Mouse (Mus musculus): ENCODE measurements at regions not wholly inside any gene's neighbourhood (a gene's known extent, or its start where the extent isn't known, plus 50 kb on each side); places are given as distances from the start of the nearest gene placed in this dataset.

- intact Hi-C loops (cut with DNase I), result no loop called here
- DNase-seq (ENCODE audit: extremely low spot score in 1 of 2, low spot score in 2 of 2), result no peak
Observed at GRCm38 (mm10) chr13:106567658-106568359, 368.9 kb downstream of the Ipo11 start.

DNA sequence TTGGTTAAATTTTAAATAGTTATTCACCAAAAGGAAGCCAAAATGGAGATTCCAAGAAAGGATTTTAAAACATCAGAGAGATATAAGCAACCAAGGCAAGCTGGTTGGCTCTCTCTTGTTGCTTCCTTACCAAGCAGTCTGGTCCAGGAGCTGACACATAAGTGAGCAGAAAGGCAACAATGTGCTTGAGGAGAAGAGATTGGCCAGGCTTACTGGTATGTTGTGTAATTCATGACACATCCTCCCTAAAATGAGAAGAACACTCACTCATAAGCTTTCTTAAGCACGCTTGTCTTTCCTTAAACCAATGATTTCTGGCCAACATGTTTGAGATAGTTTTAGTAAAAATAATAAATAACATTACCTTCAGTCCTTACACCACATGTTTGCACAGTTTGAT lies 374.2 kb downstream of the Ipo11 start:
- DNase-seq (ENCODE audit: extremely low spot score in 1 of 2, low spot score in 2 of 2), result no peak
- intact Hi-C loops (cut with DNase I), result no loop called here

DNA sequence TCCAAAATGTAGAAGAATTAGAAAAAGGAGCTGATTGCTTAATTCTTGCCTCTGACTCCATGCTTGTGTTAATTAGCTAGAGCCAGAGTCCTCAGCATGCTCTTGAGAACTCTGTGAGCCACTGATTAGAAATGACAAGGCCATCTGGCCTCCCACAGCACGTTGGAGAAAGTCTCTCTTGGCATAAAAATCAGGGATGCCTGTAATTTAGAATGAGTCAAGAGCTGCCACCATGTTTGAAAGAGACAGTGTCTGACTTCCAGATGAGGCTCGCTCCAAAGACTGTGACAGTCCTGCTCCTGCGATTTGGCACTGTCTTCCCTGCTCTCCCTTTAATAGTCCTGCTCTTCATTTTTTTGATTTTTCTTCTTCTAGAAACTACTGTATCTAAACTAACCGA lies 374.6 kb downstream of the Ipo11 start:
- intact Hi-C loops (cut with DNase I), result no loop called here

GRCm38 (mm10) chr13:106525406-106526206 lies 411.2 kb downstream of the Ipo11 start:
- intact Hi-C loops (cut with DNase I), result no loop called here
- peak in 1 of 2 experiments; percentile 34 for DNase-seq (ENCODE audit: extremely low spot score in 1 of 2, low spot score in 2 of 2)

More for the DNA sequence above, 374.6 kb downstream of the Ipo11 start:
- no peak for DNase-seq (ENCODE audit: extremely low spot score in 1 of 2, low spot score in 2 of 2)

DNA sequence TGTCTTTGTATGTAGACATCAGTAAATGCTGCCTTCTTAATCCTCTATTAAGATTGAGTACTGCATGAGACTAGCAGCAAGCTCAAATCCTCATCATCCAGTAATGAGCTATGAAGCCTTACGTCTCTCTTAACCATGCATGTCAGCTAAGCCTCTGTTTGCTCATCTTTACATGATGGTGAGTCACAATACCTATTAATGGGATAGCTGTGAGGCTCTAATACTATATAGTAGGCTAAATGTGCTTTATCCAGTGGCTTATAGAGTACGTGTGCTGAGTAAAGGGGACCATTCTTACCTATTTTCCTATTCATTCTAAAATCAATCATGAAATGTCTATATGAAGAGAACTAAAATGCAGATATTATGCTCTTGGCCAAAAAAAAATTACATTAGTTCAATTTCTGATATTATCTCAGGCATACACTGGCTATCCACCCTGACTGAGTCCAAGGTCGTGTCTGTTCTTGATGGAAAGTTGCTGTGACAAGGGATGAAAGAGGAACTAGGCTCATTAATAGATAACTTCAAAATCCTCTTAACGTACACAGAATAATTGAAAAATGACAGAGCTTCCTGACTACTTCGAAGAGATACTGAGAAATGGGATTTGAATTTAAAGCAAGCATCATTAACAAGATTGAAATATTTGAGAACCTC lies 422.1 kb downstream of the Ipo11 start:
- intact Hi-C loops (cut with DNase I), result no loop called here
- DNase-seq (ENCODE audit: extremely low spot score in 1 of 2, low spot score in 2 of 2), result no peak

GRCm38 (mm10) chr13:106513669-106514068 lies 423.1 kb downstream of the Ipo11 start:
- intact Hi-C loops (cut with DNase I), result no loop called here

DNA sequence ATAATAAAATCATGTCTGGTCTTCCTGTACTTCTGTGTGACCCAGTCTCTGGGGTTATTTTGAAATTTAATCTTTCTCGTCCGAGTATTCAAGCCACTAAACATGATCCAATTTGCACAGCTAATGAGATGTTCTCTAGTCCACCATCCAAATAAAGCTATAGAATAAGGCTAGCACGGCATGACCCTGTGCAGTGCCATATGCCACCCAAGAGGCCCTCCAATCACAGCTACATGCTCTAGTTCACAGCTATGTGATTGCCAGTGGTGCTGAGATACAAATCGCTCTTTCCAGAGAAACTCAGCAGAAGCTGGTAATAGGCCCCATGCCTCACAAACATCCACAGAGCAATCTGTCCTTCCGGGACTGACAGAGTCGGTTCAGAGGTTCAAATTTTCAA lies 426.3 kb downstream of the Ipo11 start:
- intact Hi-C loops (cut with DNase I), result no loop called here
- DNase-seq (ENCODE audit: extremely low spot score in 1 of 2, low spot score in 2 of 2), result no peak

More at GRCm38 (mm10) chr13:106513669-106514068, 423.1 kb downstream of the Ipo11 start:
- no peak for DNase-seq (ENCODE audit: extremely low spot score in 1 of 2, low spot score in 2 of 2)

DNA sequence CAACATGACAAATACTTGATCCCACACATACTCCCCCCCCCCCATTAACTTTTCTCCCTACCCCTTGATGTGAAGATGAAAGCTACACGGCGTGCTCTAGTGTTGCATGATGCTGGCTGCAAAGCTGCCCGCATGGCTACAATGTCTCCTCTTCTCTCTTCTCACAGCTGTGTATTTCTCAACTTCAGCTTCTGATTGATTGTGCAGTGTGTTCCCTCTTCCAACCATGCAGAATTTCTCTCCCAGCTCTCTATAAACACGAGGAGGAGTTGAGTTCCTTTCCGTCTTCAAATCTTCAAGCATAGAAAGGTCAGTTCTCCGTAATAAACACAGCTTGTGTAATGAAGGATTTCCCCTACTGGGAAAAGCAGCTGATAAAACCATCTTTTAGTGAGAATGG lies 435.5 kb downstream of the Ipo11 start:
- intact Hi-C loops (cut with DNase I), result no loop called here

GRCm38 (mm10) chr13:106471264-106471663 lies 465.5 kb downstream of the Ipo11 start:
- no peak for DNase-seq (ENCODE audit: extremely low spot score in 1 of 2, low spot score in 2 of 2)
- intact Hi-C loops (cut with DNase I), result no loop called here

More for the DNA sequence above, 435.5 kb downstream of the Ipo11 start:
- no peak for DNase-seq (ENCODE audit: extremely low spot score in 1 of 2, low spot score in 2 of 2)

DNA sequence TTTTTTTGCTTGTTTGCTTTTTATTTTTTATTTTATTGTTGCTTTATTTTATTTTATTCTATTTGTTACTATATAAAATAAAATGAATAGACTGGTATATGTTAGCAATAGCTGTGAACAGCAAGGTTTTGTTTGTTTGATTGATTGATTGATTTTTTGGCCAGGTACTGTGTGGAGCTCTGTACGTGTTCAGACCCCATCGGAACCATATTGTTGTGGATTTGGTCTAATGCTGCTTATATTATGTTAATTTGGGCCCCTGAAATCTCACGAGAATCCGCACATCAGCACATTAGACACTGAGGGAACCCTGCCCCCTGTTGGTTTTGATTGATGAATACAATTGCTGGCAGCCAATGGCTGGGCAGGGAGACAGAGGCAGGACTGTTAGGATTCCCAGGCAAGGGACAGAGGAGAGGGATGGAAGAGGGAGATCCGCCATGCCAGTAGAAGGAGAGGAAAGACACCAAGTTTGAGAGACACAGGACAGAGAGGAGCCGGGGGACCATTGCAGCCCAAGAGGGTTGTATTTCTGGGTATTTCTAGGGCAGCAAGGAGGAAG lies 482.3 kb downstream of the Ipo11 start:
- intact Hi-C loops (cut with DNase I), result no loop called here
- DNase-seq (ENCODE audit: extremely low spot score in 1 of 2, low spot score in 2 of 2), result no peak

- DNase-seq (ENCODE audit: extremely low spot score in 1 of 2, low spot score in 2 of 2), result no peak
- intact Hi-C loops (cut with DNase I), result no loop called here
Observed at GRCm38 (mm10) chr13:106432165-106432564, 504.6 kb downstream of the Ipo11 start.

- intact Hi-C loops (cut with DNase I), result no loop called here
- DNase-seq (ENCODE audit: extremely low spot score in 1 of 2, low spot score in 2 of 2), result peak in 1 of 2 experiments; percentile 34
Observed at GRCm38 (mm10) chr13:106406608-106407038, 530.1 kb downstream of the Ipo11 start.

DNA sequence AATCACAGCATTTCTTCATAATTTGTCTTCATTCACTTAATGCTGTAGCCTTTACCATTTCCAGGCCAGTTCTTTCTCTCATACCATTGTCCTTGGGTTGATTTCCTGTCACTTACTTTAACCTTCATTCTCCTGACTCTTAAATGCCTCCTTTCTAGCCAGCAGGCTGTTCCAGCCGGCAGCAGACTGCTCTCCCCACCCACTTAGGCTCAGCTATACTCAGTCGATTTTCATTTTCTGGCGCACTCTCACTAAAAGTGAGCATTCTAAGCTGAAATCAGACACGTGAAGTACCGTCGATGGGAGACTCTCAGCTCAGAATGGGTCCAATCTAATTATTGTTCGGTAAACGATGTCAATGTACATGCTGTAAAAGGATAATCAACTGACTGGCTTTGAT lies 544.1 kb downstream of the Ipo11 start:
- intact Hi-C loops (cut with DNase I), result no loop called here
- no peak for DNase-seq (ENCODE audit: extremely low spot score in 1 of 2, low spot score in 2 of 2)

- DNase-seq (ENCODE audit: extremely low spot score in 1 of 2, low spot score in 2 of 2), result no peak
- intact Hi-C loops (cut with DNase I), result no loop called here
Observed at GRCm38 (mm10) chr13:106388634-106389033, 548.1 kb downstream of the Ipo11 start.

- intact Hi-C loops (cut with DNase I), result no loop called here
- DNase-seq (ENCODE audit: extremely low spot score in 1 of 2, low spot score in 2 of 2), result peak in 1 of 2 experiments; percentile 10
Observed at GRCm38 (mm10) chr13:106367589-106367988, 569.2 kb downstream of the Ipo11 start.

DNA sequence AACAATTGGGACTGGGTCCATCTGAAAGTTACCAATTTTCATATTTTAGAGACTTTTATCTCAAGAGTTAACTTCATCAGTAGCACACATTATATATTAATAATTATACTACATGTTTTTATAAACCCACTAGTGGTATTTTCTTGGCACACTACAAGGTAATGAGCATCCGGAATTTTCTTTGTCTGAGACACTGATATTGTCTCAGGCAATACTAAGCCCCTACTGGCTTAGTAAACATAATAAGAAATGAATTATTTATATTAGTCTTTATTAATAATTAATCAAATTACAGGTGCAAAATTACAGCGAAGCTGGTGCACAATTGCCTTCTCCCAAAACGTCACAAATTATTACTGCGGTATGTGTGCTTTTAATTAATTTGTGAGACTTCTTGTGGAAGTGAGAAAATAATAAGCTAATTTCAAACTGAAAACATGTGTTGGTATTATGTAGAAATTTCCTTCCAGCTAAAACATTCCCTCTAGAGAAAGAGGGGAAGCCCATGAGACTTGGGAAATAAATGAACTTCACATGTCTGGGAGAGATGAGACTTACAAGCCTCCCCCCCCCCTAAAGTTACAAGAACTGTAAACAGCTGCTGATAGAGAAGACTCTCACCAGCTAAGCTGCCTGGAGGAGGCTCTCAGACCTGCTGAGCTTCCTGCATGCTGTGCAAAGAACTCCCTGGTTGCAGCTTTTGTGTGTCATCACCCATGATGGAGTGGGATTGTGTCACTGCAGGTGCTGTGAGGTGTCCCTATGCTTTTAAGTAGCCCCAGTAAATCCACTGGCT lies 583.9 kb downstream of the Ipo11 start:
- intact Hi-C loops (cut with DNase I), result no loop called here
- no peak for DNase-seq (ENCODE audit: extremely low spot score in 1 of 2, low spot score in 2 of 2)

DNA sequence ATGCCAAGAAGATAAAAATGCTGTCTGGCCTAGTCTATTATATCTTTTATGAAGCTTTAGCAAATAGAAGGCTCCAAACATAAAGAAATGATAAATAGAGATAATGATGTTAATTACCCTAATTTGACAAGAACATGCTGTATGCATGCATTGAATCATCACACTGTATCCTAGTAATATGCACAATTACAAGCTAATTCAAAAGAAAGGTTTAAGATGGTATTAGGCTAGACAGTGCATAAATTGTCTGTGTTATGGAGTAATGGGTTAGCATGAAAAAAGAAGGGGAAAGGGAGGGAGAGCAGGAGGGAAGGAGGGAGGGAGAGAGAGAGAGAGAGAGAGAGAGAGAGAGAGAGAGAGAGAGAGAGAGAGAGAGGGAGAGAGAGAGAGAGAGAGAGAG lies 604.7 kb downstream of the Ipo11 start:
- intact Hi-C loops (cut with DNase I), result no loop called here
- DNase-seq (ENCODE audit: extremely low spot score in 1 of 2, low spot score in 2 of 2), result no peak

GRCm38 (mm10) chr13:106318980-106319379 lies 617.8 kb downstream of the Ipo11 start:
- peak in 1 of 2 experiments; percentile 4 for DNase-seq (ENCODE audit: extremely low spot score in 1 of 2, low spot score in 2 of 2)
- intact Hi-C loops (cut with DNase I), result no loop called here

GRCm38 (mm10) chr13:106318476-106318875 lies 618.3 kb downstream of the Ipo11 start:
- no peak for DNase-seq (ENCODE audit: extremely low spot score in 1 of 2, low spot score in 2 of 2)
- intact Hi-C loops (cut with DNase I), result no loop called here
